14 mouse cellular contexts compared by ENCODE assay signal in genomic region chr3:131047716-131048115, GRCm38 (mm10).
"Had no signal": no experiment of that assay in that cellular context is flagged by ENCODE, and none has a peak within 500 bp of the region (broad histone marks: within the 10 kb centered on the region; RNA-seq: fewer than 3 reads in every experiment).

No protein-coding gene starts in this region.

- DNase-seq: gastrocnemius, postnatal 14 days; gastrocnemius, postnatal 36 days; heart, adult 2 months; heart, postnatal 14 days; heart, postnatal 36 days; kidney, adult 11 months; kidney, adult 2 months; kidney, adult 9 months; kidney, postnatal 14 days; kidney, postnatal 36 days; layer of hippocampus, adult 9-11 months; layer of hippocampus, postnatal 36 days; left cerebral cortex, postnatal 4 days; lung, adult 18-20 months had no signal
